Mouse (Mus musculus) G1E (cell line): ENCODE data around the gene Olfr209.

ENCODE experiments used
- CTCF ChIP-seq: IDR thresholded peaks from 2 replicates; pipeline ENCODE4 v1.5.1; 2012; ENCODE audit warnings: low read depth, low read length, inconsistent platforms, mixed read lengths
- GATA1 ChIP-seq: IDR thresholded peaks from 2 replicates; pipeline ENCODE4 v1.6.1; 2012; ENCODE audit warnings: borderline replicate concordance, low read length, inconsistent platforms, mixed read lengths
- GATA2 ChIP-seq: IDR thresholded peaks from 2 replicates; pipeline ENCODE4 v1.6.1; 2012; ENCODE audit warnings: low read depth, low read length, inconsistent platforms, borderline replicate concordance
- POLR2AphosphoS5 ChIP-seq: IDR thresholded peaks from 2 replicates; pipeline ENCODE4 v1.6.1; 2012; ENCODE audit warnings: low read depth, low read length, inconsistent platforms; ENCODE audit not compliant: insufficient replicate concordance
- TAL1 ChIP-seq: conservative IDR thresholded peaks from 2 replicates; pipeline ENCODE4 v1.6.1; 2012; ENCODE audit warnings: low read depth, low read length, inconsistent platforms, mixed read lengths

DNA sequence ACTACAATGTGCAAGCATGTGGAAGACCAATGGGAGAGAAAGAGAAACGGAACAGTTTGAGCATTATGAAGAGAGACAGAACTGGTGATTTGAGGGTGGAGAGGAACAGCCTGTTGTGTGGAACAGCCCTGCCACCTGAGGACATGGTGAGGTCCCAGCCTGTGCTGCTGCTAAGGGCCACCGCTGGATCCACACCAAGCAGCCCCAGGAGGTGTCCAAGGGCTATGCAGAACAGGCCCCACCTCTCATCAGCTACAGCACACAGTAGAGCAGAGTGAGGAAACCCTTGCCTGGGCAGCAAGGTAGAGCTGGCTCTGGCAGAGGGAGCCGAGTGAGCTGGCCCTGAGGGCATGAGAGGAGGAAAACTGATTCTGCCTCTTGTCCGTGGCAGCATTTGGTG is 38.2 kb upstream of the Olfr209 start:
- no peak for TF ChIP-seq CTCF
- TF ChIP-seq GATA1 = no peak
- no peak for TF ChIP-seq TAL1
- TF ChIP-seq POLR2AphosphoS5 = no peak
- no peak for TF ChIP-seq GATA2
